Mouse (Mus musculus) frontal cortex, adult (tissue): ENCODE measurements around the gene Limd2.

Source experiments
- ATAC-seq: cut with Nextera tagmentation; 2 replicates; pipeline ENCODE4 v1.9.2; 2017; ENCODE audit warnings: mild to moderate bottlenecking, moderate library complexity, mixed read lengths; ENCODE audit not compliant: low TSS enrichment

Gene Limd2

DNA sequence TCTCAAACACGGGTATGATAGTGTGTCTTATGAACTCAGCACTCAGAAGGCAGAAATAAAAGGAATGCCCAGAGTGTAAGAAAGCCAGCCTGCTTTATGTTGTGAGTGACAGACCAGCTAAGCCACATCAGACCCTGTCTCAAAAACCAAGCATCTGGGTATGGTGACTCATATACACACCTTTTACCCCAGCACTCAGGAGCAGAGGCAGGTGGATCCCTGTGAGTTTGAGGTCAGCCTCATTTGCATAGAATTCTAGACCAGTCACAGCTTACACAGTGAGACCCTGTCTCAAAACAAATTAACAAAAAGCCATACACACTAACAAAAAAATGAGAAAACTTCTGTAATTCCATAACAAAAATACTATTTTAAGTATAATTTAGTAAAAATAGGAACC is 34.8 kb downstream of the Limd2 start:
- no peak for ATAC-seq

DNA sequence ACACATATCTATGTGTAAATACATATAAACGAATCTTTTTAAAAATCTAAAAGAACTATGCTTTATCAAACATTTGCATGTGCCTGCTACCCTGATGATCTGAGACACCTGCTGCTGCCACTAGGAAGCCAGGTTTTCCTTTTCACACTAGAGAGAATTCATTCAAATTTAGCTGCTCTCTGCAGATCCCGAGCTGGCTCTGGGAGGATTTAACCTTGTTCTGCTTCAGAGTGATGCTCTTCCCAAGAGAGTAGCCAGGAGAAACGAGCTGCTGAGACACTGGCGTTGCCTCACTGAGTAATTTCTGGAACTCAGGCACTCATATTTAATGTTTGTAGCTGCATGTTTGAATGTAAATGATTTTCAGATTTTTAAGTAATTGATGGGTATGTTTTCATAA is 35.9 kb downstream of the Limd2 start:
- ATAC-seq = peak; percentile 65; the same call in 1 of the 2 replicates

DNA sequence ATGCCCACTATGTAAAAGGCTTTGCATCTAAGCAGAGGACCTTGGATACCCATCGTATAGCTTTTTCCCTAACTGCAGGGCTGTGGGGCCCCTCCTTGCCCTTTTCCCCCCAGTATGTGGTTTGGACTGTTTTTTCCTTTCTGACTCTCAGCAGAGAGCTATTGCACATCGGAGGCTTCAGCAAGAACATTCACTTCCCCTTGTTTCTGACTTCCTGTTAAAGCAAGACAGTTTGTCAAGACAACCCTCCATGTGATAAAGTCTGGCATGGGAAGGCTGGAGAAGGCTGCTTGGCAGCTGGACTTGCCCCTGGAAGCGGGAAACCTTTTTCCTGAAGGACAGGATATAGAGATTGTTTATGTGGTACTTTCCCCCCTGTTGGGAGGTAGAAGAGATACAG is 37.9 kb downstream of the Limd2 start:
- no peak for ATAC-seq

DNA sequence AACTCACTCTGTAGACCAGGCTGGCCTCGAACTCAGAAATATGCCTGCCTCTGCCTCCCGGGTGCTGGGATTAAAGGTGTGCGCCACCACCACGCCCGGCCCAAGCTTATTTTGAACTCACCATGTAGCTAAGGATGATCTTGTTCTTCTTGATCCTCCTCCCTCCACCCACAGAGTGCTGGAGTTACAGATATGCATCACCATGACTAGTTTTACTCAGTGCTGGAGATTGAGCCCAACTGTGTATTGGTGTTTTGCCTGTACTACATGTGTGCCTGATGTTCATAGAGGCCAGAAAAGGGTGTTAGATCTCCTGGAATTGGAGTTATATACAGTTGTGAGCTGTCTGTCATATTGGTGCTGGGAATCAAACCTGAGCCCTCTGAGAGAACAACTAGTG is 38.4 kb downstream of the Limd2 start:
- ATAC-seq = no peak

DNA sequence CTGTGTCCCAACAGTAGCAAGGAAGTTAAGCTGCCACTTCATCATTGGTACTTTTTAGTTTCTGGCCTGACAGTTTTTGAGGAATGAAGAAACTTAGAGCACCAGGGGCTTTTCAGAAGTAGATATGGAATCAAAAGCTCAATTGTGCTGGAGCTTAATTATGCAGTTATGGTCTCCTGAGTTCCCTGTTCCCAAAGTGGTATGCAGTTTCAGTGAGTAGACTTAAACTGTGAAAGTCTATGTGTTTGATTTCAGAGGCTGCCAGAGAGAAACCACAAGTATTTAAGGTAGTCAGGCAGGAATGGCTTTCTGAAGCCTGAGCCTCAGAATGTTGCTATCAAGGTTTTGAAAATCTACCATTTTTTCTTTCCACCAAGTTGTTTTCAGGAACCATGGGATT is 49.0 kb downstream of the Limd2 start:
- no peak for ATAC-seq
